Mouse (Mus musculus) intestine, embryonic 16.5 days (tissue): ENCODE results near the gene Tcf12. TPM values are rescaled to one million over a fixed set of nuclear protein-coding genes. Genes with fewer than 3 reads are reported as not detected.

Source experiments
- ATAC-seq: fragments of 200-750 bp; cut with Nextera tagmentation; 2 replicates; pipeline ENCODE4 v1.8.0; 2017; ENCODE audit warnings: moderate TSS enrichment, moderate library complexity
- H3K27ac ChIP-seq: fragments of 300-500 bp; sonication (generic); 2 replicates; pipeline ENCODE4 v1.5.1; 2014; ENCODE audit warnings: mild to moderate bottlenecking, low read length
- H3K27me3 ChIP-seq: fragments of 300-500 bp; sonication (generic); replicated peaks from 2 replicates; pipeline ENCODE4 v1.6.1; 2014; ENCODE audit warnings: low read length, control low read depth, mixed read lengths; ENCODE audit not compliant: control insufficient read depth, insufficient read depth
- H3K36me3 ChIP-seq: fragments of 300-500 bp; sonication (generic); 2 replicates; pipeline ENCODE4 v1.6.1; 2014; ENCODE audit warnings: low read length, control low read depth; ENCODE audit not compliant: control insufficient read depth, insufficient read depth
- H3K4me1 ChIP-seq: fragments of 300-500 bp; sonication (generic); 2 replicates; pipeline ENCODE4 v1.6.1; 2014; ENCODE audit warnings: low read length, control low read depth, mixed read lengths; ENCODE audit not compliant: control insufficient read depth, insufficient read depth
- H3K4me2 ChIP-seq: fragments of 300-500 bp; sonication (generic); 2 replicates; pipeline ENCODE4 v1.6.1; 2014; ENCODE audit warnings: low read depth, low read length, control low read depth
- H3K4me3 ChIP-seq: fragments of 300-500 bp; sonication (generic); 2 replicates; pipeline ENCODE4 v1.5.1; 2014; ENCODE audit warnings: mild to moderate bottlenecking, low read length
- H3K9ac ChIP-seq: fragments of 300-500 bp; sonication (generic); 2 replicates; pipeline ENCODE4 v1.6.1; 2014; ENCODE audit warnings: low read depth, low read length
- H3K9me3 ChIP-seq: fragments of 300-500 bp; sonication (generic); 2 replicates; pipeline ENCODE4 v1.6.1; 2016; ENCODE audit warnings: low read length, control low read depth; ENCODE audit not compliant: control insufficient read depth
- WGBS: fragments of 180-500 bp; shearing (Covaris S2); extraction: QIAGEN DNeasy Blood & Tissue Kit; methylation state at CpG from one replicate; pipeline ENCODE4 v1.1.7; 2014; 5-methylcytosine and 5-hydroxymethylcytosine counted together
- polyA plus RNA-seq: library from polyadenylated mRNA; unstranded; fragments of >200 nt; fragmentation: Nextera tagmentation; extraction: Ambion mirVana; gene quantifications from 2 replicates; pipeline ENCODE4 v1.2.1, GENCODE M21; 2015

Tcf12 gene
- polyA plus RNA-seq, 1 experiment from 2014 or later = 26.0 TPM

- no peak for ATAC-seq
- no peaks in the 10 kb centered on the region for H3K27me3 ChIP-seq
- no peak overlapping the region for H3K4me3 ChIP-seq
- H3K9ac ChIP-seq = no peak overlapping the region
- H3K9me3 ChIP-seq = no peaks in the 10 kb centered on the region
- H3K4me2 ChIP-seq = no peak overlapping the region
- 65% methylated on average over 6 of the region's 6 CpGs for WGBS
- no peak overlapping the region for H3K27ac ChIP-seq
- no peaks in the 10 kb centered on the region for H3K36me3 ChIP-seq
- no peaks in the 10 kb centered on the region for H3K4me1 ChIP-seq
Observed at GRCm38 (mm10) chr9:71915871-71916661, 195.6 kb downstream of the Tcf12 start.

GRCm38 (mm10) chr9:71906522-71906921 lies 205.1 kb downstream of the Tcf12 start:
- Histone ChIP-seq H3K9ac (no peak overlapping the region), H3K4me3 (no peak overlapping the region), H3K36me3 (peaks cover 2% of the 10 kb centered on the region; the same call in 1 of the 2 replicates), H3K4me1 (no peaks in the 10 kb centered on the region; the same call in 1 of the 2 replicates), H3K9me3 (no peaks in the 10 kb centered on the region), H3K27ac (no peak overlapping the region), H3K27me3 (no peaks in the 10 kb centered on the region), H3K4me2 (no peak overlapping the region)
- WGBS = 63% methylated on average over 2 of the region's 2 CpGs
- no peak for ATAC-seq

GRCm38 (mm10) chr9:71898852-71899251 lies 212.8 kb downstream of the Tcf12 start:
- H3K27ac ChIP-seq = no peak overlapping the region
- H3K4me2 ChIP-seq = no peak overlapping the region
- no peak for ATAC-seq
- no peak overlapping the region for H3K9ac ChIP-seq
- 37% methylated on average over 5 of the region's 5 CpGs for WGBS
- H3K9me3 ChIP-seq = no peaks in the 10 kb centered on the region
- H3K4me3 ChIP-seq = no peak overlapping the region
- H3K4me1 ChIP-seq = peaks cover 3% of the 10 kb centered on the region; the same call in 1 of the 2 replicates
- H3K36me3 ChIP-seq = no peaks in the 10 kb centered on the region
- H3K27me3 ChIP-seq = no peaks in the 10 kb centered on the region

GRCm38 (mm10) chr9:71897399-71897798 lies 214.3 kb downstream of the Tcf12 start:
- no peak overlapping the region for H3K4me2 ChIP-seq
- H3K27me3 ChIP-seq = no peaks in the 10 kb centered on the region
- peak overlapping the region; percentile 23; the same call in 1 of the 2 replicates for H3K27ac ChIP-seq
- 47% methylated on average over 1 of the region's 1 CpGs for WGBS
- H3K4me3 ChIP-seq = no peak overlapping the region
- no peaks in the 10 kb centered on the region for H3K36me3 ChIP-seq
- H3K4me1 ChIP-seq = peaks cover 3% of the 10 kb centered on the region; the same call in 1 of the 2 replicates
- no peaks in the 10 kb centered on the region for H3K9me3 ChIP-seq
- no peak for ATAC-seq
- H3K9ac ChIP-seq = no peak overlapping the region

GRCm38 (mm10) chr9:71895931-71896724 lies 215.5 kb downstream of the Tcf12 start:
- H3K4me2 ChIP-seq = no peak overlapping the region
- no peak overlapping the region for H3K9ac ChIP-seq
- H3K4me3 ChIP-seq = no peak overlapping the region
- H3K27me3 ChIP-seq = no peaks in the 10 kb centered on the region
- H3K27ac ChIP-seq = peak overlapping the region; percentile 52
- peak; percentile 67 for ATAC-seq
- WGBS = 49% methylated on average over 2 of the region's 2 CpGs
- no peaks in the 10 kb centered on the region for H3K36me3 ChIP-seq
- H3K4me1 ChIP-seq = 0 out of 2 replicates have a peak, but pooled peaks cover 3% of the 10 kb centered on the region
- no peaks in the 10 kb centered on the region for H3K9me3 ChIP-seq

GRCm38 (mm10) chr9:71895291-71895690 lies 216.4 kb downstream of the Tcf12 start:
- H3K27me3 ChIP-seq = no peaks in the 10 kb centered on the region
- 0 out of 2 replicates have a peak, but pooled peaks cover 3% of the 10 kb centered on the region for H3K4me1 ChIP-seq
- no peak overlapping the region for H3K9ac ChIP-seq
- WGBS = 48% methylated on average over 7 of the region's 7 CpGs
- no peaks in the 10 kb centered on the region for H3K9me3 ChIP-seq
- no peak for ATAC-seq
- no peaks in the 10 kb centered on the region for H3K36me3 ChIP-seq
- H3K4me2 ChIP-seq = no peak overlapping the region
- H3K27ac ChIP-seq = no peak overlapping the region
- no peak overlapping the region for H3K4me3 ChIP-seq

DNA sequence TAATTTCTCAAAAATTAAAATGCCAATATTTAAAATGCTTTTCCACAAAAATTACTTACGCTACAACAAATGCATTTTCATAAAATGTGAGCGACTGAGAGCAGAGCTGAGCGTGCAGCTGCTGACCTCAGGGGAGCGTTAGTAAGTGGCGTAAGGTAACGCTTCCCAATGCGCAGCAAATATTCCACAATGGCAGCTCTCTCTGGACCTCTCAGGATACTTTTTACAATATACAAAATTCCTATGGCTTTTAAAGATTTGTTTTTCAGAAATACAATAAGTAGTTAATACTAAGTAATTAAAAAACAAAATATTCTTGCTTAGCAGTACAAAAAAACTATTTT lies 216.8 kb downstream of the Tcf12 start:
- Histone ChIP-seq H3K9ac (no peak overlapping the region), H3K27ac (no peak overlapping the region)
- WGBS = 68% methylated on average over 7 of the region's 7 CpGs

GRCm38 (mm10) chr9:71894246-71894942 lies 217.3 kb downstream of the Tcf12 start:
- 65% methylated on average over 11 of the region's 11 CpGs for WGBS
- H3K9me3 ChIP-seq = no peaks in the 10 kb centered on the region
- no peak overlapping the region for H3K4me3 ChIP-seq
- no peak overlapping the region for H3K27ac ChIP-seq
- ATAC-seq = no peak
- no peaks in the 10 kb centered on the region for H3K36me3 ChIP-seq
- H3K4me1 ChIP-seq = 0 out of 2 replicates have a peak, but pooled peaks cover 3% of the 10 kb centered on the region
- no peak overlapping the region for H3K9ac ChIP-seq
- H3K27me3 ChIP-seq = no peaks in the 10 kb centered on the region
- no peak overlapping the region for H3K4me2 ChIP-seq

More for the DNA sequence above, 216.8 kb downstream of the Tcf12 start:
- no peaks in the 10 kb centered on the region for H3K36me3 ChIP-seq
- no peaks in the 10 kb centered on the region for H3K9me3 ChIP-seq
- ATAC-seq = no peak
- H3K27me3 ChIP-seq = no peaks in the 10 kb centered on the region
- 0 out of 2 replicates have a peak, but pooled peaks cover 3% of the 10 kb centered on the region for H3K4me1 ChIP-seq
- no peak overlapping the region for H3K4me2 ChIP-seq
- H3K4me3 ChIP-seq = no peak overlapping the region

GRCm38 (mm10) chr9:71888450-71888849 lies 223.2 kb downstream of the Tcf12 start:
- H3K4me2 ChIP-seq = no peak overlapping the region
- no peaks in the 10 kb centered on the region for H3K36me3 ChIP-seq
- H3K27me3 ChIP-seq = no peaks in the 10 kb centered on the region
- H3K27ac ChIP-seq = no peak overlapping the region
- H3K9me3 ChIP-seq = no peaks in the 10 kb centered on the region
- no peak overlapping the region for H3K9ac ChIP-seq
- WGBS = 44% methylated on average over 5 of the region's 5 CpGs
- H3K4me1 ChIP-seq = no peaks in the 10 kb centered on the region
- no peak overlapping the region for H3K4me3 ChIP-seq
- no peak for ATAC-seq
